Mouse (Mus musculus): ENCODE measurements around the gene Gpr68.

GRCm38 (mm10) chr12:100934796-100935195, 26.8 kb upstream of the Gpr68 start:
- TF ChIP-seq CTCF (IDR thresholded peaks at IDR 0.05) (no peak), EP300 (IDR thresholded peaks at IDR 0.05) (no peak)
